Mouse (Mus musculus): ENCODE results near the gene Med29.

Med29 gene

GRCm38 (mm10) chr7:28354113-28354581 lies 38.4 kb downstream of the Med29 start:
- DNase-seq (ENCODE audit: low read depth) = no peak

- peak; percentile 41 for DNase-seq (ENCODE audit: low read depth)
These were observed 39.2 kb downstream of the Med29 start for GRCm38 (mm10) chr7:28353267-28353666.

- DNase-seq (ENCODE audit: low read depth) = peak; percentile 29
These were observed 40.8 kb downstream of the Med29 start for GRCm38 (mm10) chr7:28351676-28352191.

GRCm38 (mm10) chr7:28350155-28350883 lies 42.2 kb downstream of the Med29 start, which contains the start of gene Rps16:
TSS of gene Rps16 (plus strand) at chr7:28350652.
- peak; percentile 98 for DNase-seq (ENCODE audit: low read depth)

GRCm38 (mm10) chr7:28348601-28349000 lies 43.9 kb downstream of the Med29 start:
- no peak for DNase-seq (ENCODE audit: low read depth)

GRCm38 (mm10) chr7:28347746-28348145 lies 44.8 kb downstream of the Med29 start:
- DNase-seq (ENCODE audit: low read depth) = no peak

GRCm38 (mm10) chr7:28344637-28345036 lies 47.9 kb downstream of the Med29 start:
- peak; percentile 93 for DNase-seq (ENCODE audit: low read depth)

GRCm38 (mm10) chr7:28341381-28341780 lies 51.1 kb downstream of the Med29 start:
- no peak for DNase-seq (ENCODE audit: low read depth)

- peak; percentile 82 for DNase-seq (ENCODE audit: low read depth)
These were observed 53.1 kb downstream of the Med29 start for GRCm38 (mm10) chr7:28339213-28339917.

- peak; percentile 99 for DNase-seq (ENCODE audit: low read depth)
These were observed 54.2 kb downstream of the Med29 start, which contains the start of gene Supt5 for GRCm38 (mm10) chr7:28338108-28338998. TSS of gene Supt5 (minus strand) at chr7:28338746.
